Mouse (Mus musculus) testis, postnatal 10 days (tissue): ENCODE results near the gene Tomm22.

Source experiments
- DNase-seq: peaks from one replicate; pipeline ENCODE4 v3.0.0; 2021; ENCODE audit warnings: low spot score

The Tomm22 gene

GRCm38 (mm10) chr15:79686046-79686869 is 15.6 kb downstream of the Tomm22 start:
- DNase-seq: no peak

GRCm38 (mm10) chr15:79687175-79687574 is 16.5 kb downstream of the Tomm22 start:
- DNase-seq: peak; percentile 76

GRCm38 (mm10) chr15:79687646-79688267 is 17.1 kb downstream of the Tomm22 start, which contains the start of gene Josd1:
Gene Josd1 (minus strand): TSS chr15:79687919.
- peak; percentile 97 for DNase-seq

GRCm38 (mm10) chr15:79688268-79688956 is 17.8 kb downstream of the Tomm22 start:
- DNase-seq: no peak

- no peak for DNase-seq
Observed at GRCm38 (mm10) chr15:79689662-79690425, 19.2 kb downstream of the Tomm22 start.

GRCm38 (mm10) chr15:79690426-79691022 is 19.9 kb downstream of the Tomm22 start, which contains the start of gene Gtpbp1:
Gene Gtpbp1 (plus strand): TSS chr15:79690845.
- peak; percentile 96 for DNase-seq

- peak; percentile 76 for DNase-seq
Observed at GRCm38 (mm10) chr15:79691023-79691508, 20.4 kb downstream of the Tomm22 start.

- DNase-seq: no peak
Observed at GRCm38 (mm10) chr15:79692334-79692733, 21.7 kb downstream of the Tomm22 start.

- DNase-seq: no peak
Observed at GRCm38 (mm10) chr15:79693740-79694139, 23.1 kb downstream of the Tomm22 start.

GRCm38 (mm10) chr15:79694512-79694911 is 23.9 kb downstream of the Tomm22 start:
- DNase-seq: no peak

- DNase-seq: no peak
Observed at GRCm38 (mm10) chr15:79695516-79695915, 24.9 kb downstream of the Tomm22 start.

GRCm38 (mm10) chr15:79696508-79696907 is 25.8 kb downstream of the Tomm22 start:
- no peak for DNase-seq

- DNase-seq: no peak
Observed at GRCm38 (mm10) chr15:79697011-79697410, 26.4 kb downstream of the Tomm22 start.

GRCm38 (mm10) chr15:79697558-79698187 is 27.0 kb downstream of the Tomm22 start:
- DNase-seq: no peak

GRCm38 (mm10) chr15:79706603-79707214 is 36.0 kb downstream of the Tomm22 start:
- DNase-seq: no peak

GRCm38 (mm10) chr15:79708229-79708822 is 37.7 kb downstream of the Tomm22 start:
- DNase-seq: no peak

GRCm38 (mm10) chr15:79715646-79716045 is 45.0 kb downstream of the Tomm22 start:
- no peak for DNase-seq

GRCm38 (mm10) chr15:79716710-79717109 is 46.0 kb downstream of the Tomm22 start:
- no peak for DNase-seq

GRCm38 (mm10) chr15:79720267-79720666 is 49.6 kb downstream of the Tomm22 start:
- no peak for DNase-seq

- DNase-seq: no peak
Observed at GRCm38 (mm10) chr15:79720796-79721195, 50.1 kb downstream of the Tomm22 start.
